Mouse (Mus musculus) hindbrain, embryonic 14.5 days (tissue): Measurements from ENCODE around the gene Gm42715. TPM values are rescaled to one million over a fixed set of nuclear protein-coding genes. Genes with fewer than 3 reads are reported as not detected.
A peak's percentile ranks its signal among the peaks of the same experiment; 100 is the strongest.

Experiments
- ATAC-seq: fragments of 200-750 bp; cut with Nextera tagmentation; 2 replicates; pipeline ENCODE4 v1.8.0; 2017; ENCODE audit warnings: moderate number of reproducible peaks, mild to moderate bottlenecking, moderate TSS enrichment, moderate library complexity; ENCODE audit not compliant: low FRiP score
- DNase-seq: peaks from one replicate; pipeline ENCODE4 v3.0.0-alpha.2; 2015; ENCODE audit warnings: low spot score
- H3K27ac ChIP-seq: fragments of 300-500 bp; sonication (generic); 2 replicates; pipeline ENCODE4 v1.5.1; 2014; ENCODE audit warnings: mild to moderate bottlenecking, moderate library complexity
- H3K27me3 ChIP-seq: fragments of 300-500 bp; sonication (generic); 2 replicates; pipeline ENCODE4 v1.6.1; 2014; ENCODE audit warnings: mild to moderate bottlenecking, low read length, mixed read lengths; ENCODE audit not compliant: control insufficient read depth, insufficient read depth
- H3K36me3 ChIP-seq: fragments of 300-500 bp; sonication (generic); replicated peaks from 2 replicates; pipeline ENCODE4 v1.6.1; 2014; ENCODE audit not compliant: control insufficient read depth, insufficient read depth
- H3K4me1 ChIP-seq: fragments of 300-500 bp; sonication (generic); replicated peaks from 2 replicates; pipeline ENCODE4 v1.6.1; 2014; ENCODE audit warnings: antibody characterized with exemption, low read length, mixed read lengths; ENCODE audit not compliant: control insufficient read depth, insufficient read depth
- H3K4me2 ChIP-seq: fragments of 300-500 bp; sonication (generic); replicated peaks from 2 replicates; pipeline ENCODE4 v1.6.1; 2014; ENCODE audit warnings: mild to moderate bottlenecking, moderate library complexity
- H3K4me3 ChIP-seq: fragments of 300-500 bp; sonication (generic); replicated peaks from 2 replicates; pipeline ENCODE4 v1.5.1; 2014; ENCODE audit warnings: mild to moderate bottlenecking, low read length
- H3K9ac ChIP-seq: fragments of 300-500 bp; sonication (generic); 2 replicates; pipeline ENCODE4 v1.6.1; 2014
- H3K9me3 ChIP-seq: fragments of 300-500 bp; sonication (generic); 2 replicates; pipeline ENCODE4 v1.6.1; 2016; ENCODE audit warnings: low read length; ENCODE audit not compliant: control insufficient read depth
- WGBS: fragments of 180-500 bp; shearing (Covaris S2); extraction: QIAGEN DNeasy Blood & Tissue Kit; methylation state at CpG from one replicate; pipeline ENCODE4 v1.1.7; 2014; 5-methylcytosine and 5-hydroxymethylcytosine counted together
- polyA plus RNA-seq: library from polyadenylated mRNA; unstranded; fragments of >200 nt; fragmentation: Nextera tagmentation; extraction: Ambion mirVana; gene quantifications from 2 replicates; pipeline ENCODE4 v1.2.1, GENCODE M21; 2014

Gene Gm42715
- polyA plus RNA-seq, 1 experiment from 2014 or later = 15.6 TPM

DNA sequence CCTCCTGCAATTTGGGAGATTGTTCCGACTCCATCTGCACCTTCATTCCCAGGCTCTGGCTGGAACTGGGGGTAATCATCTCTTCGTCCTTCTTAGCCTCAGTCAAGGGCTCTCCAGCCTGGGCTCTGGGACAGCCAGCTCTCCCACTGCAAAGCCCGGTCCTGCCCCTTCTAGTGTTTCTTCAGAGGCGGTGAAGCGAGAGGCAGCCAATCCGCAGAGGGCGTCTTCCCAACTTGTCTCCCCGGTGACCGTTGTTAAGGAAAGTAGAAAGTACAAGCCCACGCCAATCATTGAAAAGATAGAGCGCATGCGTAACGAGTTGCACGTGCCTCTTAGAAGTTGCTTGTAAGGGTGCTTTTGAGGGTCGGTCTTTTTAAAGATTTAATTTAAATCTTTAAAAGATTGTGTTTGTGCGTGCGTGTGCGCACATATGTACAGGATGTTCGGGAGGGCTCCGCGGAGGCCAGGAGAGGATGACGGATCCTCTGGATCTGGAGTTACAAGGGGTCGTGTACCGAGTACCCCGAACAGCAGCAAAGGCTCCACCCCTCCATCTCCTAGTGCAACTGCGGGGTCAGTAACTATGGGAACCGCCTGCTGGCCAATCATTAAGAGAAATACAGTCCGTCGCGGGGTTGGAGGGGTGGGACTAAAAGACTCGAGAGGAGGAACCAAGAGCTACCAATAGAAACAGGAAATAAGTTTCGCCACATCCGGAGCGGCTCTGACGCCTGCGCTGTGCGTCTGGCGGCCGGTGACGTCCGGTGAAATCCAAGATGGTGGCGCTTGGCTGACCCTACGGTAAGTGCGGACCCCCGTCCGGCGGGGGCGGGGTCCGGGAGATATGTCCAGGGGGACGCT is 68.9 kb downstream of the Gm42715 start, which contains the start of the genes Ccdc189 and Rnf40:
Ccdc189 (minus strand) TSS at position 585 of the 861 bp plus-strand sequence.
Rnf40 (plus strand) TSS at position 757 of the 861 bp plus-strand sequence.
- under 1% methylated on average over 50 of the region's 50 CpGs for WGBS
- H3K4me3 ChIP-seq = peak within 1 kb of the TSS; percentile 93

DNA sequence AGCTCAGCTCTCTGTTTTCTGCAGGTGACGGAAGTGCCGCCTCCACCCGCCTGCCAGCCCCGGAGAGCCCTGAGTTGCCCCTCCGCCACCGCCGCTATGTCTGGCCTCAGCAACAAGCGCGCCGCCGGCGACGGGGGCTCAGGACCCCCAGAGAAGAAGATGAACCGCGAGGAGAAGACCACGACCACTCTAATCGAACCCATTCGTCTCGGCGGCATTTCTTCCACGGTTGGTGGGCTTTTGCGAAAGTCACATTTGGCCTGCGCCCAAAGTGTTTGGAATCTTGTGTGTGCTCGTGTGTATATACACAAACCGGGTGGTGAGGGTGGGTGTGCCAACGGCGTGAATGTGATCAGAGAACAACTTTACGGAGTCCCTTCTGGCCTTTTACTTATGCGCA is 69.5 kb downstream of the Gm42715 start:
- H3K36me3 ChIP-seq = peaks cover 51% of the 10 kb centered on the region
- H3K27ac ChIP-seq = peak overlapping the region; percentile 80
- no peaks in the 10 kb centered on the region for H3K27me3 ChIP-seq
- no peaks in the 10 kb centered on the region for H3K9me3 ChIP-seq
- DNase-seq (no peak), ATAC-seq (no peak)
- H3K4me2 ChIP-seq = peak overlapping the region; percentile 69
- H3K4me1 ChIP-seq = peaks cover 16% of the 10 kb centered on the region
- 6% methylated on average over 29 of the region's 29 CpGs for WGBS
- peak overlapping the region; percentile 80 for H3K9ac ChIP-seq
- H3K4me3 ChIP-seq = peak overlapping the region; percentile 93

More for the DNA sequence above, 68.9 kb downstream of the Gm42715 start, which contains the start of the genes Ccdc189 and Rnf40:
- ATAC-seq = peak; percentile 97
- peak within 1 kb of the TSS; percentile 69 for H3K4me2 ChIP-seq
- H3K27ac ChIP-seq = peak within 1 kb of the TSS; percentile 80
- H3K36me3 ChIP-seq = peaks cover 51% of the 10 kb centered on the region
- H3K9ac ChIP-seq = peak within 1 kb of the TSS; percentile 80
- no peaks in the 10 kb centered on the region for H3K9me3 ChIP-seq
- H3K4me1 ChIP-seq = peaks cover 16% of the 10 kb centered on the region
- no peaks in the 10 kb centered on the region for H3K27me3 ChIP-seq
- DNase-seq = peak; percentile 93

- H3K36me3 ChIP-seq = peaks cover 53% of the 10 kb centered on the region
- WGBS = 93% methylated on average over 9 of the region's 9 CpGs
- ATAC-seq (no peak), DNase-seq (no peak)
- H3K9ac ChIP-seq = no peak overlapping the region
- H3K4me1 ChIP-seq = peaks cover 16% of the 10 kb centered on the region
- H3K9me3 ChIP-seq = no peaks in the 10 kb centered on the region
- no peaks in the 10 kb centered on the region for H3K27me3 ChIP-seq
- peak overlapping the region; percentile 93 for H3K4me3 ChIP-seq
- no peak overlapping the region for H3K27ac ChIP-seq
- H3K4me2 ChIP-seq = peak overlapping the region; percentile 69
These were observed 70.3 kb downstream of the Gm42715 start for GRCm38 (mm10) chr7:127589637-127590036.

GRCm38 (mm10) chr7:127591108-127591507 is 71.7 kb downstream of the Gm42715 start:
- Histone ChIP-seq H3K27ac (no peak overlapping the region), H3K27me3 (no peaks in the 10 kb centered on the region), H3K9ac (no peak overlapping the region), H3K36me3 (peaks cover 68% of the 10 kb centered on the region), H3K4me1 (peaks cover 16% of the 10 kb centered on the region), H3K9me3 (no peaks in the 10 kb centered on the region), H3K4me3 (no peak overlapping the region), H3K4me2 (no peak overlapping the region)
- ATAC-seq (no peak), DNase-seq (no peak)
- 94% methylated on average over 10 of the region's 10 CpGs for WGBS

GRCm38 (mm10) chr7:127592575-127592974 is 73.2 kb downstream of the Gm42715 start:
- DNase-seq (no peak), ATAC-seq (no peak)
- Histone ChIP-seq H3K4me3 (no peak overlapping the region), H3K4me1 (peaks cover 11% of the 10 kb centered on the region), H3K9ac (no peak overlapping the region), H3K4me2 (no peak overlapping the region), H3K27ac (no peak overlapping the region), H3K27me3 (no peaks in the 10 kb centered on the region), H3K36me3 (peaks cover 83% of the 10 kb centered on the region), H3K9me3 (no peaks in the 10 kb centered on the region)
- 93% methylated on average over 14 of the region's 14 CpGs for WGBS

DNA sequence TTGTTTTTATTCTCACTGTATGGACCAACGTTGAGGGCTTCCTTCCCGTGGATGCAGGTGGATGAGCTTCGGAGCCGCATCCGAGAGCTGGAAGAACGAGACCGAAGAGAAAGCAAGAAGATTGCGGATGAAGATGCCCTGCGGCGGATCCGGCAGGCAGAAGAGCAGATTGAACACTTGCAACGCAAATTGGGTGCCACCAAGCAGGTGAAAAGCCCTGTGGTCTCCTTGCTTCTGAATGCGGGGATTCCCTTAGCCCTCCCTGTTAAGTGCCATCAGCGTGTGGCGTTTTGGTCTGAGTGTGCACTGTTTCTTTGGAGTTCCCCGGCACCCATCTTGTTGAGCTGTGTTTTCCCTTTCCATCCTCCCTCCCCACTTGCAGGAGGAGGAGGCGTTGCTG is 77.4 kb downstream of the Gm42715 start:
- H3K27ac ChIP-seq = no peak overlapping the region
- H3K4me3 ChIP-seq = no peak overlapping the region
- H3K9ac ChIP-seq = no peak overlapping the region
- WGBS = 96% methylated on average over 17 of the region's 17 CpGs
- H3K4me2 ChIP-seq = no peak overlapping the region
- DNase-seq (no peak), ATAC-seq (no peak)
- no peaks in the 10 kb centered on the region for H3K9me3 ChIP-seq
- no peaks in the 10 kb centered on the region for H3K27me3 ChIP-seq
- H3K4me1 ChIP-seq = no peaks in the 10 kb centered on the region
- H3K36me3 ChIP-seq = peaks cover 99% of the 10 kb centered on the region

DNA sequence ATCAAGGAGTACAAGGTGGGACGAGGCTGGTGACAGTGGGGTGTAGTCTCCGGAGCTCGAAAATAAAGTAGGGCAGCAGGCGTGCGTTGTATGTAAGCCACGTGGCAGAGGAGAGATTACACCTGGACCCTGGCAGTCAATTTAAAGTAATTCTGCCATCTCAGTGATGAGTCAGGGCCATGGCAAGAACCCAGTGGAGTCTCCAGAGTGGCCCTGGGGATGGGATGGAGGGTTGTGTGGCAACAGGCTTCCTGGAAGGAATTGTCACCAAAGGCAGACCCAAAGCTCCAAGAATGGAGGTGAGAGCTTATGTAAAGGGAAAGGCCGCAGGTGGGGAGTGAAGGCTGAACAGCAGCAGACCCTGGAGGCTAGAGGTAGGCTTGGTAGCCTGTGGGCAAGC is 81.2 kb downstream of the Gm42715 start:
- Histone ChIP-seq H3K27me3 (no peaks in the 10 kb centered on the region), H3K4me3 (no peak overlapping the region), H3K9ac (no peak overlapping the region), H3K4me1 (no peaks in the 10 kb centered on the region), H3K9me3 (no peaks in the 10 kb centered on the region), H3K27ac (no peak overlapping the region), H3K36me3 (peaks cover 98% of the 10 kb centered on the region), H3K4me2 (no peak overlapping the region)
- WGBS = 94% methylated on average over 7 of the region's 7 CpGs
- ATAC-seq = no peak
- no peak for DNase-seq

- no peaks in the 10 kb centered on the region for H3K9me3 ChIP-seq
- 89% methylated on average over 4 of the region's 4 CpGs for WGBS
- H3K27me3 ChIP-seq = no peaks in the 10 kb centered on the region
- peaks cover 98% of the 10 kb centered on the region for H3K36me3 ChIP-seq
- no peak overlapping the region for H3K27ac ChIP-seq
- DNase-seq (no peak), ATAC-seq (no peak)
- H3K4me1 ChIP-seq = no peaks in the 10 kb centered on the region
- no peak overlapping the region for H3K9ac ChIP-seq
- H3K4me3 ChIP-seq = no peak overlapping the region
- H3K4me2 ChIP-seq = no peak overlapping the region
These were observed 82.4 kb downstream of the Gm42715 start for GRCm38 (mm10) chr7:127601735-127602134.

- H3K27ac ChIP-seq = no peak overlapping the region
- peaks cover 98% of the 10 kb centered on the region for H3K36me3 ChIP-seq
- H3K27me3 ChIP-seq = no peaks in the 10 kb centered on the region
- H3K9me3 ChIP-seq = no peaks in the 10 kb centered on the region
- WGBS = 89% methylated on average over 2 of the region's 2 CpGs
- H3K4me1 ChIP-seq = no peaks in the 10 kb centered on the region
- H3K4me2 ChIP-seq = no peak overlapping the region
- no peak for DNase-seq
- no peak overlapping the region for H3K9ac ChIP-seq
- H3K4me3 ChIP-seq = no peak overlapping the region
- ATAC-seq = no peak
These were observed 83.5 kb downstream of the Gm42715 start for GRCm38 (mm10) chr7:127602903-127603302.
